Mouse (Mus musculus) erythroblast, embryonic 14.5 days (primary cell): ENCODE data around the gene Commd9. TPM values are rescaled to one million over a fixed set of nuclear protein-coding genes. Genes with fewer than 3 reads are reported as not detected.

ENCODE experiments used
- H3K27me3 ChIP-seq: 2 replicates; pipeline ENCODE4 v1.6.1; 2012; ENCODE audit warnings: inconsistent platforms; ENCODE audit not compliant: control insufficient read depth
- H3K36me3 ChIP-seq: 2 replicates; pipeline ENCODE4 v1.6.1; 2012; ENCODE audit warnings: mild to moderate bottlenecking, inconsistent platforms; ENCODE audit not compliant: control insufficient read depth
- H3K4me1 ChIP-seq: 2 replicates; pipeline ENCODE4 v1.6.1; 2012; ENCODE audit warnings: inconsistent platforms; ENCODE audit not compliant: control insufficient read depth
- H3K4me3 ChIP-seq: replicated peaks from 2 replicates; pipeline ENCODE3; 2012; ENCODE audit warnings: moderate library complexity, mild to moderate bottlenecking, inconsistent platforms
- H3K9me3 ChIP-seq: 2 replicates; pipeline ENCODE4 v1.6.1; 2012; ENCODE audit warnings: low read length, inconsistent platforms, mixed read lengths; ENCODE audit not compliant: control insufficient read depth
- GATA1 ChIP-seq: IDR thresholded peaks from 2 replicates; pipeline ENCODE4 v1.6.1; 2012; ENCODE audit warnings: low read length, inconsistent platforms, mixed read lengths
- TAL1 ChIP-seq: IDR thresholded peaks from 3 replicates; pipeline ENCODE4 v1.6.1; 2012; ENCODE audit warnings: low read length, inconsistent platforms, mixed read lengths
- polyA plus RNA-seq: library from polyadenylated mRNA; stranded (reverse); fragments of >175 nt; gene quantifications from 2 replicates; pipeline ENCODE4 v1.2.3, GENCODE M21; 2012

The Commd9 gene
- polyA plus RNA-seq, 1 experiment = 1.6 TPM

GRCm38 (mm10) chr2:101907386-101908022 is 21.5 kb downstream of the Commd9 start:
- Histone ChIP-seq H3K4me1 (no peaks in the 10 kb centered on the region; the same call in 1 of the 2 replicates), H3K4me3 (no peak overlapping the region), H3K9me3 (0 out of 2 replicates have a peak, but pooled peaks cover 4% of the 10 kb centered on the region), H3K36me3 (no peaks in the 10 kb centered on the region), H3K27me3 (no peaks in the 10 kb centered on the region)
- TF ChIP-seq TAL1 (no peak), GATA1 (no peak)

GRCm38 (mm10) chr2:101908773-101909172 is 22.7 kb downstream of the Commd9 start:
- Histone ChIP-seq H3K36me3 (no peaks in the 10 kb centered on the region), H3K9me3 (0 out of 2 replicates have a peak, but pooled peaks cover 4% of the 10 kb centered on the region), H3K4me1 (no peaks in the 10 kb centered on the region; the same call in 1 of the 2 replicates), H3K27me3 (no peaks in the 10 kb centered on the region), H3K4me3 (no peak overlapping the region)
- no peak for TF ChIP-seq GATA1

- Histone ChIP-seq H3K9me3 (0 out of 2 replicates have a peak, but pooled peaks cover 4% of the 10 kb centered on the region), H3K4me3 (no peak overlapping the region), H3K4me1 (no peaks in the 10 kb centered on the region; the same call in 1 of the 2 replicates), H3K27me3 (no peaks in the 10 kb centered on the region), H3K36me3 (no peaks in the 10 kb centered on the region)
- TF ChIP-seq GATA1 (no peak), TAL1 (no peak)
These were observed 23.5 kb downstream of the Commd9 start for GRCm38 (mm10) chr2:101909326-101910080.

GRCm38 (mm10) chr2:101918518-101918917 is 32.5 kb downstream of the Commd9 start:
- H3K36me3 ChIP-seq = no peaks in the 10 kb centered on the region
- H3K4me1 ChIP-seq = no peaks in the 10 kb centered on the region
- TF ChIP-seq GATA1 (no peak), TAL1 (no peak)
- H3K27me3 ChIP-seq = no peaks in the 10 kb centered on the region
- H3K9me3 ChIP-seq = no peaks in the 10 kb centered on the region
- no peak overlapping the region for H3K4me3 ChIP-seq

- H3K9me3 ChIP-seq = no peaks in the 10 kb centered on the region
- H3K4me1 ChIP-seq = no peaks in the 10 kb centered on the region
- TF ChIP-seq TAL1 (no peak), GATA1 (no peak)
- H3K4me3 ChIP-seq = no peak overlapping the region
- no peaks in the 10 kb centered on the region for H3K27me3 ChIP-seq
- H3K36me3 ChIP-seq = no peaks in the 10 kb centered on the region
These were observed 34.1 kb downstream of the Commd9 start for GRCm38 (mm10) chr2:101920136-101920554.

GRCm38 (mm10) chr2:101922302-101922701 is 36.3 kb downstream of the Commd9 start:
- no peak overlapping the region for H3K4me3 ChIP-seq
- H3K27me3 ChIP-seq = no peaks in the 10 kb centered on the region
- no peaks in the 10 kb centered on the region for H3K9me3 ChIP-seq
- H3K4me1 ChIP-seq = no peaks in the 10 kb centered on the region
- no peaks in the 10 kb centered on the region for H3K36me3 ChIP-seq
- TF ChIP-seq TAL1 (no peak), GATA1 (no peak)

GRCm38 (mm10) chr2:101923181-101923580 is 37.1 kb downstream of the Commd9 start:
- TF ChIP-seq GATA1 = no peak
- Histone ChIP-seq H3K4me3 (no peak overlapping the region), H3K9me3 (no peaks in the 10 kb centered on the region), H3K36me3 (no peaks in the 10 kb centered on the region), H3K4me1 (no peaks in the 10 kb centered on the region), H3K27me3 (no peaks in the 10 kb centered on the region)

GRCm38 (mm10) chr2:101925183-101925582 is 39.1 kb downstream of the Commd9 start:
- TF ChIP-seq TAL1 = no peak
- TF ChIP-seq GATA1 = no peak
- H3K27me3 ChIP-seq = no peaks in the 10 kb centered on the region

GRCm38 (mm10) chr2:101925591-101926188 is 39.6 kb downstream of the Commd9 start:
- no peaks in the 10 kb centered on the region for H3K9me3 ChIP-seq
- no peak for TF ChIP-seq GATA1
- no peak for TF ChIP-seq TAL1
- no peaks in the 10 kb centered on the region for H3K4me1 ChIP-seq
- no peaks in the 10 kb centered on the region for H3K27me3 ChIP-seq
- H3K36me3 ChIP-seq = no peaks in the 10 kb centered on the region
- H3K4me3 ChIP-seq = no peak overlapping the region

More at GRCm38 (mm10) chr2:101925183-101925582, 39.1 kb downstream of the Commd9 start:
- no peak overlapping the region for H3K4me3 ChIP-seq
- H3K4me1 ChIP-seq = no peaks in the 10 kb centered on the region
- H3K9me3 ChIP-seq = no peaks in the 10 kb centered on the region
- no peaks in the 10 kb centered on the region for H3K36me3 ChIP-seq
